Mouse (Mus musculus) limb, embryonic 11.5 days (tissue): Measurements from ENCODE around the gene Rnf208. TPM values are rescaled to one million over a fixed set of nuclear protein-coding genes. Genes with fewer than 3 reads are reported as not detected.

Experiments
- ATAC-seq: fragments of 200-750 bp; cut with Nextera tagmentation; 2 replicates; pipeline ENCODE4 v1.8.0; 2017; ENCODE audit warnings: low read depth; ENCODE audit not compliant: insufficient number of reproducible peaks, low FRiP score, low TSS enrichment
- DNase-seq: peaks from one replicate; pipeline ENCODE4 v3.0.0-alpha.2; 2015; ENCODE audit warnings: low spot score
- H3K27ac ChIP-seq: fragments of 300-500 bp; sonication (generic); replicated peaks from 2 replicates; pipeline ENCODE4 v1.5.1; 2014; ENCODE audit warnings: low read depth, mild to moderate bottlenecking, low read length
- H3K27me3 ChIP-seq: fragments of 300-500 bp; sonication (generic); 2 replicates; pipeline ENCODE4 v1.6.1; 2014; ENCODE audit warnings: mild to moderate bottlenecking, low read length, mixed read lengths; ENCODE audit not compliant: control insufficient read depth, insufficient read depth
- H3K36me3 ChIP-seq: fragments of 300-500 bp; sonication (generic); 2 replicates; pipeline ENCODE4 v1.6.1; 2014; ENCODE audit warnings: mild to moderate bottlenecking, low read length, moderate library complexity, mixed read lengths; ENCODE audit not compliant: control insufficient read depth, insufficient read depth
- H3K4me1 ChIP-seq: fragments of 300-500 bp; sonication (generic); 2 replicates; pipeline ENCODE4 v1.6.1; 2014; ENCODE audit warnings: low read length, mixed read lengths; ENCODE audit not compliant: control insufficient read depth, insufficient read depth
- H3K4me2 ChIP-seq: fragments of 300-500 bp; sonication (generic); 2 replicates; pipeline ENCODE4 v1.6.1; 2014; ENCODE audit warnings: low read depth, mild to moderate bottlenecking, moderate library complexity; ENCODE audit not compliant: severe bottlenecking
- H3K4me3 ChIP-seq: fragments of 300-500 bp; sonication (generic); 2 replicates; pipeline ENCODE4 v1.5.1; 2014; ENCODE audit warnings: low read depth, low read length
- H3K9ac ChIP-seq: fragments of 300-500 bp; sonication (generic); 2 replicates; pipeline ENCODE4 v1.6.1; 2014; ENCODE audit warnings: mild to moderate bottlenecking, low read length
- H3K9me3 ChIP-seq: fragments of 300-500 bp; sonication (generic); 2 replicates; pipeline ENCODE4 v1.6.1; 2016; ENCODE audit warnings: low read length; ENCODE audit not compliant: control insufficient read depth
- WGBS: fragments of 180-500 bp; shearing (Covaris S2); extraction: QIAGEN DNeasy Blood & Tissue Kit; methylation state at CpG from one replicate; pipeline ENCODE4 v1.1.7; 2014; 5-methylcytosine and 5-hydroxymethylcytosine counted together
- polyA plus RNA-seq: library from polyadenylated mRNA; unstranded; fragments of >200 nt; fragmentation: Nextera tagmentation; extraction: Ambion mirVana; gene quantifications from 2 replicates; pipeline ENCODE4 v1.2.1, GENCODE M21; 2014

Gene Rnf208
- polyA plus RNA-seq, 1 experiment from 2014 or later, result 8.8 TPM

DNA sequence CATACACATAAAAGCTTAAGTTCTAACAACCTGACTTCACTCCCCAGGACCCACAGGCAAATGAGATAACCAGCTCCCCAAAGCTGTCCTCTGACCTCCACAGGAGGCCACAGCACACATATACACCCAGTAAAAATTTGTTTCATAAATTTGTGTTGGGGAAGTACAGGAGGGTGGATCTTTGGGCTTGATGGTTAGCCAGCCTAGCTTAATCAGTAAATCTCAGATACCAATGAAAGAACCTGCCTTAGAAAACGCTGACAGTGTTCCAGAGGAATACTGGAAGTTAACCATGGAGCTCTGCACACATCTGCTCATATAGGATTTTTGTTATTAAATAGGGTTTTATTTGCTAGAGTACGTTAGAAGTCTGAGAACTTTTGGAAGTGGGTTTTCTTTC lies 24.4 kb upstream of the Rnf208 start:
- 60% methylated on average over 2 of the region's 2 CpGs for WGBS
- ATAC-seq, result no peak
- peaks cover 2% of the 10 kb centered on the region; the same call in 1 of the 2 replicates for H3K36me3 ChIP-seq

DNA sequence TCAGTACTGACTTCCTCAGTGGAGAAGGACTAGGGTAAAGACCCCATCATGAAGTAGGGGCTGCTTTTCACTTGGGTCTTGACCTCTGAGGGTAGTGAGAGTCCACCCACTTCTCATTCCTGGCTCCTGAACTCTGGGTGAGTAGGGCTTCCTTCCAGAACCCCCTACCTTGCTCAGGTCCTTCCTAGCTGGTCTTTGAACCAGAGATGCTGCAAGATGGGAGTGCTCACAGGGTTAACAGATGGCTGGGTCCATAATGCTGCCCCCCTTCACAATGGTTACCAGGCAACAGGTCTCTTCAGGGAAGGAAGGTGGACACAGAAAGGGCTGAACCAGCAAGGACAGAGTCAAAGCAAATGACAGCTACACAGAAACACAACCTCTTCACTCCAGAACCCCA lies 23.6 kb upstream of the Rnf208 start, which contains the start of gene Fam166a:
Gene Fam166a (plus strand): TSS at position 301 of the 400 bp plus-strand sequence.
- no peaks in the 10 kb centered on the region for H3K9me3 ChIP-seq
- no peak for DNase-seq
- H3K36me3 ChIP-seq, result peaks cover 2% of the 10 kb centered on the region; the same call in 1 of the 2 replicates
- no peak within 1 kb of the TSS for H3K27ac ChIP-seq
- no peak within 1 kb of the TSS for H3K4me3 ChIP-seq
- no peak within 1 kb of the TSS for H3K4me2 ChIP-seq
- no peak for ATAC-seq
- no peak within 1 kb of the TSS for H3K9ac ChIP-seq
- H3K4me1 ChIP-seq, result peaks cover 3% of the 10 kb centered on the region; the same call in 1 of the 2 replicates
- H3K27me3 ChIP-seq, result no peaks in the 10 kb centered on the region

More for the DNA sequence above, 24.4 kb upstream of the Rnf208 start:
- Histone ChIP-seq H3K4me3 (no peak overlapping the region), H3K4me1 (no peaks in the 10 kb centered on the region), H3K27ac (no peak overlapping the region), H3K4me2 (no peak overlapping the region), H3K9me3 (no peaks in the 10 kb centered on the region), H3K27me3 (no peaks in the 10 kb centered on the region), H3K9ac (no peak overlapping the region)
- no peak for DNase-seq

DNA sequence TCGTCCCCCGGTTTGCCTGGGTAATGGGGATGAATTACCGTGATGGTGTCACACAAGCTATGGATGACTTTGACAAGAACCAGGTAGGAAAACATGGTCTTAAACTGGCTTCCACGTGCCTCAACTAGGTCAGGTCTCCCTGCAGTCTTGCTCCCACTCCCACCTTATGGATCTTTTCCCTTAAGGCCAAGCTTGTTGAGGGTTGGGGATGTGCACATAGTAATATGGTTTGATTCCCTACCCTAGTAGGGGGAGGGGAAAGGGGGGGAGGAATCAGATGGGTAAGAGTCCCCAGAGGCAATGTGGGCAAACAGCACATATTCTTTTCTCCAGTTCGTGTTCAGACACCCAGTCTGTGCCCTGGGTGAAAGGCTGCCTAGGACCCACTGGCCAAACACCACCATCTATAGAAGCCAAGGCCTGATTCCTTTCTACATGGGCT lies 20.7 kb upstream of the Rnf208 start:
- peaks cover 2% of the 10 kb centered on the region; the same call in 1 of the 2 replicates for H3K36me3 ChIP-seq
- no peak overlapping the region for H3K9ac ChIP-seq
- H3K4me3 ChIP-seq, result no peak overlapping the region
- WGBS, result 69% methylated on average over 5 of the region's 5 CpGs
- ATAC-seq, result no peak
- peaks cover 8% of the 10 kb centered on the region for H3K4me1 ChIP-seq
- no peak for DNase-seq
- no peaks in the 10 kb centered on the region for H3K27me3 ChIP-seq
- H3K27ac ChIP-seq, result no peak overlapping the region
- H3K9me3 ChIP-seq, result no peaks in the 10 kb centered on the region
- H3K4me2 ChIP-seq, result no peak overlapping the region

DNA sequence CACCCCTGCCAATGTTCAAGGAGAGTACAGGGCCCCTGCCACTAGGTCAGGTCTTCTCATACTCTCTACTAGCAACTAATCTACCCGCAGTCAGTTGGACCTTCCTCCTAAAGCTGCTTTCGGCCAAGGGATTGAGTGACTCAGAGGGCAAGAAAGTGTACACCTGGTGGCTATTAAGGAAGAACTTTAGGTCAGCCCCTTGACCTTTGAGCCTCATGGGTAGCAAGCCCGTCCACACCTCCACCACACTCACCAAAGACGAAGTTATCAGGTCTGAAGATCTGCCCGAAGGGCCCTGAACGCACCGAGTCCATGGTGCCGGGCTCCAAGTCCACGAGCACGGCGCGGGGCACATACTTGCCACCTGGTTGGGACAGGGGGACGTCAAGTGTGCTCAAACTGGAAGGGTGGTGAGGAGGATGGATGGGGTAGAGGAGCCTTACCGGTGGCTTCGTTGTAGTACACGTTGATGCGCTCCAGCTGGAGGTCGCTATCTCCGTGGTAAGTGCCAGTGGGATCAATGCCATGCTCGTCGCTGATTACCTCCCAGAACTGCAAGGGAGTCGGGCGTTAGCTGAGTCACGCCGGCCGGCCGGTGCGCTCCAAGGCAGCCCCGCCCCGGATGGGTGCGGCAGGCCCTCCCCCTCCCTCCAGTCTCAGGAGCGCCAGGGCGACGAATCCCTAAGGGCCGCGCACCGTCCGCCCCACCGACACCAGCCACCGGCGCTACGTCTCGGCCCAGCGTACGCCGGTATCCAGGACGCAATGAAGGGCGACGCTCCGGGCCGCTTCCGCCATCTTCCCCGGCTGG lies 18.2 kb upstream of the Rnf208 start:
- peak; percentile 36 for DNase-seq
- Histone ChIP-seq H3K27me3 (no peaks in the 10 kb centered on the region), H3K9me3 (no peaks in the 10 kb centered on the region), H3K4me2 (peak overlapping the region; percentile 93), H3K27ac (peak overlapping the region; percentile 88), H3K4me1 (peaks cover 8% of the 10 kb centered on the region), H3K36me3 (peaks cover 2% of the 10 kb centered on the region; the same call in 1 of the 2 replicates), H3K4me3 (peak overlapping the region; percentile 85), H3K9ac (peak overlapping the region; percentile 82)
- 1% methylated on average over 53 of the region's 53 CpGs for WGBS
- peak; percentile 16 for ATAC-seq

DNA sequence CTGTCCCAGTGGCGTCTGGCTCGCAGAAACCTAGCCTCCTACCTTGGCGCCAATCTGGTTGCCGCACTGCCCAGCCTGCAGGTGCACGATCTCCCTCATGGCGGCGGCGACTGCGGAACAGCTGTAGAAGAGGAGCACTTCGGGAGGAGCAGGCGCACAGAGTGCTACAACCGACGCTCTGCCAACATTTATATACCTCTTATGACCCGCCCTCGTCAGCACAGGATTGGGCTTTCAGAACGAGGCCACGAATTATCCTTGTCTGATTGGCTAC lies 17.6 kb upstream of the Rnf208 start, which contains the start of gene Tubb4b:
Gene Tubb4b (minus strand): TSS at position 211 of the 274 bp plus-strand sequence.
- Histone ChIP-seq H3K4me3 (peak within 1 kb of the TSS; percentile 85), H3K27me3 (no peaks in the 10 kb centered on the region), H3K4me2 (peak within 1 kb of the TSS; percentile 93), H3K4me1 (peaks cover 8% of the 10 kb centered on the region), H3K9ac (peak within 1 kb of the TSS; percentile 82), H3K9me3 (no peaks in the 10 kb centered on the region), H3K27ac (peak within 1 kb of the TSS; percentile 96), H3K36me3 (peaks cover 2% of the 10 kb centered on the region; the same call in 1 of the 2 replicates)
- ATAC-seq (no peak), DNase-seq (no peak)
- WGBS, result under 1% methylated on average over 17 of the region's 17 CpGs

DNA sequence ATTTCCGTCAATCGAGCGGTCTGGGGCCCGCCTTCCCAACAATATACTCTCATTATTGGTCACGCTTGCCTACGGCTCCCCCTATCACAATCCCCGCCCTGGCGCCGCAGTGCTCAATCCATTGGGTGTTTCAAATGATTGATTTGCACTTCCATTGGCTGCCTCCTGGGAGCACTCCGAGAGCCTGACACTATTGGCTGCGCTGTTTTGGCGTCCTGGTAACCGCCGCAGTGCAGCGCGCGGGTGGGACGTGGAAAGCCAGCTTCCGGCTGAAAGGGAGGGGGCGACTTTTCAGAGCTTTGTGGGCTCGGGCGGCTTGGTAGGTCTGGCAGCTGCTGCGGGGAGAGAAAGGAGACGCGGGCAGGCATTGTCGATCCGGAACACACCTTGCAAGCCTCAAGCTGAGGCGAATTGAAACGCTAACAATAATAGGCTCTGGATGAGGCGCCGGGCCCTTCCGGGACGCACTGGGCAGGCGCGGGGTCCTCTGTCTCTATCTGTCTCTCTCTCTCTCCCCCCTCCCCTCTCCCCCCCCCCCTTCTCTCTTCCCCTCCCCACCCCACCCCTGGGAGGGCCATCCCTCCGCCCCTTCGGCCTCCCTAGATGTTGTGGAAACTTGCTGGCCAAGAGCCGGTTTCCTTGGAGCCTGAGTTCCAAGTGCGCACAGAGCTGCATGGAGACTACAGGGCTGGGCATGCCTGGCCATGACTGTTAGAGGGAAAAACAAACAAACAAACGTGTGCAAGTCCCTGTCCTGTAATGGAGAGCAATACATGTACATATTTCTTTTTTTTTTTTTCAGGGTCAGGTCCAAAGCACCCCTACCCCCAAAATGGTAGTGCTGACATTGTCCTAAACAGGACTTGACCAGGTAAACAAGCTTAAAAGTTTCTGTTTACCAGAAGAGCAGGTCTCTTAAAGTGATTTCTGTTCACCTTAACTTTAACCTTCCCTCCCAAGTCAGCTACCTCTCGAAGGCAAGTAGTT lies 17.0 kb upstream of the Rnf208 start:
- 2% methylated on average over 41 of the region's 41 CpGs for WGBS

DNA sequence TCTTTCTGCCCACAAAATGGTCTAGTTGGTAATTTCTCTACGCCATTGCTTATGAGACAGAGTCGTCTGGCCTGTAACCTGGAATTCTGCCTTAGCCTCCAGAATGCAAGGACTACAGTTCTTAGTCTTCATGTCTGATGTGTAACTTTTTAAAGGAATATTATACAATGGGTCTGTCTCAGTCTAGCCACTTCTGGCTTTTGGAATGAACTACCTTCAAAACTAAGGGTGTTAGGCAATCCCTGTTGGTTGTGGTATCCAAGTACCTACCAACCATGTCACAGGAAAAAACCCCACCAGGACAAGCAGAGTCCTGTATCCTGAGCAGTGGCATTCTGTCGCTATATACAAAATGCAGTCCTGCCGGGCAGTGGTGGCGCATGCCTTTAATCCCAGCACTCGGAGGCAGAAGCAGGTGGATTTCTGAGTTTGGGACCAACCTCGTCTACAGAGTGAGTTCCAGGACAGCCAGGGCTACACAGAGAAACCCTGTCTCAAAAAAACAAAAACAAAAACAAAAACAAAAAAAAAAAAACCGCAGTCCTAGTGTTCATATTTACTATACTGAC lies 16.2 kb upstream of the Rnf208 start:
- H3K27ac ChIP-seq, result peak overlapping the region; percentile 96
- no peak for ATAC-seq
- WGBS, result 74% methylated on average over 8 of the region's 8 CpGs
- peak overlapping the region; percentile 64 for H3K4me2 ChIP-seq
- no peak overlapping the region for H3K9ac ChIP-seq
- H3K4me1 ChIP-seq, result peaks cover 8% of the 10 kb centered on the region
- DNase-seq, result no peak
- no peaks in the 10 kb centered on the region for H3K9me3 ChIP-seq
- no peaks in the 10 kb centered on the region for H3K27me3 ChIP-seq
- peaks cover 2% of the 10 kb centered on the region; the same call in 1 of the 2 replicates for H3K36me3 ChIP-seq
- H3K4me3 ChIP-seq, result peak overlapping the region; percentile 85

More for the DNA sequence above, 17.0 kb upstream of the Rnf208 start:
- peak overlapping the region; percentile 65 for H3K9ac ChIP-seq
- ATAC-seq (peak; percentile 96), DNase-seq (peak; percentile 97)
- peak overlapping the region; percentile 96 for H3K27ac ChIP-seq
- H3K9me3 ChIP-seq, result no peaks in the 10 kb centered on the region
- peak overlapping the region; percentile 64 for H3K4me2 ChIP-seq
- H3K4me3 ChIP-seq, result peak overlapping the region; percentile 85
- peaks cover 8% of the 10 kb centered on the region for H3K4me1 ChIP-seq
- no peaks in the 10 kb centered on the region for H3K27me3 ChIP-seq
- peaks cover 2% of the 10 kb centered on the region; the same call in 1 of the 2 replicates for H3K36me3 ChIP-seq

DNA sequence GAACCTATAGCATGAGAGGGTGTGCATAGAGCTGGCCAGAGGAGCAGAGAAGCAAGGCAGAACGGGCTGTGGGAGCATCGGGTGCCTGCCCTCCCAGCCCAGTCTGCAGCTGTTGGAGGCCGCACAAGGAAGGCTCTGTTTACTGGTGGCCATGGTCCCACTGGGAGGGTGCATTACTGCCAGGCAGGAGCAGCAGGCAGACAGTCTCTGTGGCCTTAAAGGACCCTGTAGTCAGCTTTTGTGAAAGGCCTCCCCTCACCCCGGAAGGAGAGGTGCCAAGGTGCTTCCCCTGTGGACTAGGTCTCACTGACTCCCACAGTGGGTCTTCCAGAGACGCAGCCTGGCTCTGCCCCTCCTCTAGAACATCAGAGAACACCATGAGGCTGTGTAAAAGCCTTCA lies 15.2 kb upstream of the Rnf208 start:
- no peak overlapping the region for H3K4me2 ChIP-seq
- WGBS, result 76% methylated on average over 5 of the region's 5 CpGs
- no peak overlapping the region for H3K9ac ChIP-seq
- ATAC-seq (no peak), DNase-seq (no peak)
- H3K36me3 ChIP-seq, result no peaks in the 10 kb centered on the region; the same call in 1 of the 2 replicates
- no peaks in the 10 kb centered on the region for H3K9me3 ChIP-seq
- H3K27ac ChIP-seq, result no peak overlapping the region
- H3K4me3 ChIP-seq, result no peak overlapping the region
- peaks cover 8% of the 10 kb centered on the region for H3K4me1 ChIP-seq
- no peaks in the 10 kb centered on the region for H3K27me3 ChIP-seq
